Mouse (Mus musculus) left cerebral cortex, adult 18-20 months (tissue): Measurements from ENCODE around the gene Lat2. TPM values are rescaled to one million over a fixed set of nuclear protein-coding genes. Genes with fewer than 3 reads are reported as not detected.

Source experiments
- DNase-seq, 2 experiments: peaks; one replicate each; pipeline ENCODE4 v3.0.0; 2021 to 2022; ENCODE audit warnings: low spot score in 2 of 2, mixed read lengths in 1 of 2
- total RNA-seq, 2 experiments: library from RNA; stranded (reverse); gene quantifications; 2 replicates each; pipeline ENCODE4 v1.2.3; 2021

Gene Lat2
- total RNA-seq, 2 experiments from 2014 or later = 1.6 to 3.3 TPM

GRCm38 (mm10) chr5:134614296-134614695, 529 bp downstream of the Lat2 start:
- no peak for DNase-seq

- no peak for DNase-seq
Observed at GRCm38 (mm10) chr5:134613727-134614126, 1.1 kb downstream of the Lat2 start.

GRCm38 (mm10) chr5:134611810-134612521, 2.9 kb downstream of the Lat2 start:
- no peak for DNase-seq

GRCm38 (mm10) chr5:134609916-134610643, 4.7 kb downstream of the Lat2 start:
- no peak for DNase-seq

- no peak for DNase-seq
Observed at GRCm38 (mm10) chr5:134607121-134607520, 7.7 kb downstream of the Lat2 start.

GRCm38 (mm10) chr5:134606314-134606713, 8.5 kb downstream of the Lat2 start:
- no peak for DNase-seq

- no peak for DNase-seq
Observed at GRCm38 (mm10) chr5:134604376-134604775, 10.4 kb downstream of the Lat2 start.

- no peak for DNase-seq
Observed at GRCm38 (mm10) chr5:134597711-134598110, 17.1 kb downstream of the Lat2 start.

- DNase-seq = no peak
Observed at GRCm38 (mm10) chr5:134593093-134593492, 21.7 kb downstream of the Lat2 start.

GRCm38 (mm10) chr5:134592026-134592581, 22.7 kb downstream of the Lat2 start:
- no peak for DNase-seq

- DNase-seq = no peak
Observed at GRCm38 (mm10) chr5:134589900-134590299, 24.9 kb downstream of the Lat2 start.

- no peak for DNase-seq
Observed at GRCm38 (mm10) chr5:134584798-134585197, 30.0 kb downstream of the Lat2 start.

- DNase-seq = no peak
Observed at GRCm38 (mm10) chr5:134583884-134584213, 31.0 kb downstream of the Lat2 start.

- no peak for DNase-seq
Observed at GRCm38 (mm10) chr5:134583006-134583883, 31.6 kb downstream of the Lat2 start.

GRCm38 (mm10) chr5:134582221-134582907, 32.5 kb downstream of the Lat2 start:
- DNase-seq = peak; percentile 98 to 99

GRCm38 (mm10) chr5:134581146-134581545, 33.7 kb downstream of the Lat2 start, which contains the start of gene Rfc2:
Gene Rfc2 (plus strand): TSS chr5:134581366.
- DNase-seq = no peak

GRCm38 (mm10) chr5:134579135-134579534, 35.7 kb downstream of the Lat2 start:
- no peak for DNase-seq

- no peak for DNase-seq
Observed at GRCm38 (mm10) chr5:134577534-134577933, 37.3 kb downstream of the Lat2 start.

GRCm38 (mm10) chr5:134576517-134577220, 38.2 kb downstream of the Lat2 start:
- no peak for DNase-seq

GRCm38 (mm10) chr5:134575833-134576232, 39.0 kb downstream of the Lat2 start:
- no peak for DNase-seq
